Mouse (Mus musculus) midbrain, embryonic 10.5 days (tissue): Measurements from ENCODE around the gene Nhlrc3. TPM values are rescaled to one million over a fixed set of nuclear protein-coding genes. Genes with fewer than 3 reads are reported as not detected.

Experiments used
- DNase-seq: peaks from one replicate; pipeline ENCODE4 v3.0.0-alpha.2; 2017; ENCODE audit warnings: low spot score
- H3K27ac ChIP-seq: fragments of 300-500 bp; sonication (generic); replicated peaks from 2 replicates; pipeline ENCODE4 v1.5.1; 2016; ENCODE audit warnings: mild to moderate bottlenecking
- H3K27me3 ChIP-seq: fragments of 300-500 bp; sonication (generic); 2 replicates; pipeline ENCODE4 v1.6.1; 2016; ENCODE audit warnings: low read depth, mild to moderate bottlenecking; ENCODE audit not compliant: poor library complexity, severe bottlenecking
- H3K36me3 ChIP-seq: fragments of 300-500 bp; sonication (generic); 2 replicates; pipeline ENCODE4 v1.6.1; 2016; ENCODE audit warnings: mild to moderate bottlenecking, moderate library complexity
- H3K4me1 ChIP-seq: fragments of 300-500 bp; sonication (generic); 2 replicates; pipeline ENCODE4 v1.6.1; 2016
- H3K4me3 ChIP-seq: fragments of 300-500 bp; sonication (generic); 2 replicates; pipeline ENCODE4 v1.5.1; 2016; ENCODE audit warnings: mild to moderate bottlenecking, moderate library complexity
- H3K9me3 ChIP-seq: fragments of 300-500 bp; sonication (generic); replicated peaks from 2 replicates; pipeline ENCODE4 v1.6.1; 2016; ENCODE audit warnings: mild to moderate bottlenecking
- WGBS: fragments of 180-500 bp; shearing (Covaris S2); methylation state at CpG from one replicate; pipeline ENCODE4 v1.1.7; 2016; 5-methylcytosine and 5-hydroxymethylcytosine counted together
- polyA plus RNA-seq: library from polyadenylated mRNA; unstranded; fragments of >200 nt; fragmentation: Nextera tagmentation; extraction: Ambion mirVana; gene quantifications from 2 replicates; pipeline ENCODE4 v1.2.1, GENCODE M21; 2016

Gene Nhlrc3
- polyA plus RNA-seq, 1 experiment from 2014 or later = 11.4 TPM

- DNase-seq = no peak
- Histone ChIP-seq H3K36me3 (no peaks in the 10 kb centered on the region), H3K27ac (no peak overlapping the region), H3K9me3 (no peaks in the 10 kb centered on the region), H3K27me3 (no peaks in the 10 kb centered on the region), H3K4me3 (no peak overlapping the region), H3K4me1 (no peaks in the 10 kb centered on the region; the same call in 1 of the 2 replicates)
- 82% methylated on average over 6 of the region's 6 CpGs for WGBS
These were observed 53.1 kb downstream of the Nhlrc3 start for GRCm38 (mm10) chr3:53410031-53410430.

GRCm38 (mm10) chr3:53407145-53407544 lies 56.0 kb downstream of the Nhlrc3 start:
- Histone ChIP-seq H3K4me1 (no peaks in the 10 kb centered on the region; the same call in 1 of the 2 replicates), H3K36me3 (no peaks in the 10 kb centered on the region), H3K27ac (no peak overlapping the region), H3K9me3 (no peaks in the 10 kb centered on the region), H3K4me3 (no peak overlapping the region), H3K27me3 (no peaks in the 10 kb centered on the region)
- 69% methylated on average over 1 of the region's 1 CpGs for WGBS
- DNase-seq = no peak

Other genes with a start within 250 kb of the Nhlrc3 start
- 22.1 and 23.0 TPM in 2 replicates for gene Proser1, start 334 bp upstream of the Nhlrc3 start, polyA plus RNA-seq
- not detected in 2 replicates for gene Stoml3, start 25.3 kb upstream of the Nhlrc3 start, polyA plus RNA-seq
- gene Frem2, start 194.0 kb upstream of the Nhlrc3 start, polyA plus RNA-seq = 3.3 and 4.4 TPM in 2 replicates